Mouse (Mus musculus) ovary, postnatal 36 days (tissue): Measurements from ENCODE around the gene Apba3.
"Not testable (repeated sequence)": the region's sequence is repeated elsewhere in the genome, so short reads cannot be mapped to it uniquely, and the experiment has no call there.

Source experiments
- DNase-seq: peaks from one replicate; pipeline ENCODE4 v3.0.0; 2022; ENCODE audit warnings: low spot score, mixed read lengths

Gene Apba3

DNA sequence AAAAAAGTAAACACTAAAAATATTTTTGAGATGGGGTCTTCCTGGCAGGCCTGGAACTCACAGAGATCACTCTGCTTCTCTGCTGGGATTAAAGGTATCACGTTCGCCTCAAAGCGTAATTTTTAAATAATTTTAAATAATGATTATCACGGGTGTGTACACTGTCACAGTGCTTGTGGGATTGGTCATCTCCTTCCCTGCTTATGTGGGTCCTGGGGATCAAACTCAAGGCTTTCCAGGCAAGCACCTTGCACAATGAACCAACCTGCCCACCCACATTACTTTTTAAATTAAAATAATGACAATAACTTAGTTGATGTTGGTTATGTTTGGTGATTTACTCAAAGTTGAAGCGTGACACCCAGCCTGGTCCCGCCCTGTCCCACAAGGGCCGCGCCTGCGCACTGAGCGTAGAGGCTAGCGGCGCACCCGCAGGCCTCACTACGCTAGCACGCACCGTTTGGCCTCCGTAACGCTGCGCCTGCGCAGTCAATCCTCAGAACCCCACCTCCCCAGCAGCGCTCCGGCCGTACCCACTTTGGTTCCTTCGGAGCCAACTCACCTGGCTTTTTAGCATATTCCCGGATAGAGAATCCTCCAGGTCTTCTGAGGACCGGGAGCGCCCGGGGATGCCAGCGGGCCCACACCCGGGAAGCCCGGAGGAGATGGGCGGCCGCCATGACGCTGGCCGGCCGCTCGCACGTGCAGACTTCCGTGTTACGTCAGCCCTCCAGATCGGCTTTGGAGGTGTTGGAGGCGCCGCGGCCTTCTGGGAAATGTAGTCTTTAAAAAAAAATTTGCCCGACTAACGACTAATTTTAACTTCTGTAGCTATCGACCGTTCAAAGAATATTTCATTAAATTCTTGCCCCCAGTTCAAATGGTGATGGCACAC, at the start of gene Apba3, which contains the start of gene Mrpl54:
Gene Apba3, plus strand, starts transcription at position 750 of the 895 bp plus-strand sequence.
Gene Mrpl54, minus strand, starts transcription at position 724 of the 895 bp plus-strand sequence.
- peak; percentile 97 for DNase-seq

DNA sequence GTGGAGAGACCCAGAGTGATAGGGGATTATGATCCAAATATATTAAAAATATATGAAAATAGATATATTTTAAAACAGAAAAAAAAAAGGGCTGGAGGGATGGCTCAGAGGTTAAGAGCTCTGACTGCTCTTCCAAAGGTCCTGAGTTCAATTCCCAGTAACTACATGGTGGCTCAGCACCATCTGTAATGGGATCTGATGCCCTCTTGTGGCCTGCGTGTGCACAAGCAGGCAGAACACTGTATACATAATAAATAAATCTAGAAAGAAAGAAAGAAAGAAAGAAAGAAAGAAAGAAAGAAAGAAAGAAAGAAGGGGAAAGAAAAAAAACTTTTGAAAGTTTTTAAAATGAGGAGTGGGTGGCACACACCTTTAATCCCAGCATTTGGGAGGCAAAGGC, 49.5 kb upstream of the Apba3 start:
- DNase-seq, result not testable (repeated sequence)

DNA sequence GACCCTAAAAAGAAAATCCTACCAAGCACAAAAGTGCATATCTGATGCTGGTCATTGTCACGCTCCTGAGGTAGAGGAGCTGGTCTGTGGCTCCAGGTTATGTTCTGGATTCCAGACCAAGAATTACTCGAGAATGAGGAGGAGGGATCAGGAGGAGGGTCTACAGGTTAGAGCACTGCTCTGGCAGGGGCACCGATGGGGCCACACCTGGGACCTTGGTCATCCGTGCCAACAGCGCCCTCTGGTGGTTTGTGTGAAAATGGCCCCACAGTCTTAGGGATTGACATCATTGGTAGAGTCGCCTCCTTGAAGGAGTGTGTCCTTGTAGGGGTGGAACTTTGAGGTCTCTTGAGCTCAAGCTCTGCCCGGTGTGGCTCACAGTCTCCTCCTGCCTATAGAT, 48.8 kb upstream of the Apba3 start:
- peak; percentile 58 for DNase-seq

DNA sequence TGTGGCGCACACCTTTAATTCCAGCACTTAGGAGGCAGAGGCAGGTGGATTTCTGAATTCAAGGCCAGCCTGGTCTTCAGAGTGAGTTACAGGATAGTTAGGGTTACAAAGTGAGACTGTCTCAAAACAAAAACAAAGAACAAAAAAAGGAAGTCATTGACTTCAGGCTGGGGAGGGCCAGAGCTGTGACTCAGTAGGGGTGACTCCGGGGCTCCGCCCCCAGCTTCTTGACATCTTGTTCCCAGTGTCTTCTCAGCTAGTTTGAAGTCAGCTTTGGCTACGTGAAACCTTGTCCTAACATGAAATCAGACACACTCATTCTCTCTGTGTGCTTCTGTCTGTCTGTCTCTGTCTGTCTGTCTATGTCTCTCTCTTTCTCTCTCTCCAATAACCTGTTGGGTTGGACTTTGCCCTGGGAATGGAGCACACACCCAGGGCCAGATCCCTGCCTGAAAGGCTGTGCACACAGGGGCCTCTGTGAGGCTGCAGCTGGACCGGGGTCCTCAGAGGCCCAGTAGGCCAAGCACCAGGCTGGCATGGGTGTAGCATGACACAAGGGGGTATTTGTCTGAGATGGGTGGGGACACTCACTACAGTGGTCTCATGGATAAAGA, 45.3 kb upstream of the Apba3 start:
- DNase-seq, result no peak

DNA sequence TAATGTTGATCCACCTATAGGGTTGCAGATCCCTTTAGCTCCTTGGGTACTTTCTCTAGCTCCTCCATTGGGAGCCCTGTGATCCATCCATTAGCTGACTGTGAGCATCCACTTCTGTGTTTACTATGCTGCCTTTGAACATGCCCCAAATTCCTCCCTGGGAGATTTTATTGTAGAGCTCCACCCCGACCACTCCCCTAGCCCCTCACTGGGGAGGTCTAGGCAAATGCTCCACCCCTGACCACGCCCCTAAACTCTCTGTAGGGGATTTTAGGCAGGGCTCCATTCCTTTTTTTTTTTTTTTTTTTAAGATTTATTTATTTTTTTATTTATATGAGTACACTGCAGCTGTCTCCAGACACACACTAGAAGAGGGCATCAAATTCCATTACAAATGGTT, 43.0 kb upstream of the Apba3 start:
- DNase-seq, result not testable (repeated sequence)

DNA sequence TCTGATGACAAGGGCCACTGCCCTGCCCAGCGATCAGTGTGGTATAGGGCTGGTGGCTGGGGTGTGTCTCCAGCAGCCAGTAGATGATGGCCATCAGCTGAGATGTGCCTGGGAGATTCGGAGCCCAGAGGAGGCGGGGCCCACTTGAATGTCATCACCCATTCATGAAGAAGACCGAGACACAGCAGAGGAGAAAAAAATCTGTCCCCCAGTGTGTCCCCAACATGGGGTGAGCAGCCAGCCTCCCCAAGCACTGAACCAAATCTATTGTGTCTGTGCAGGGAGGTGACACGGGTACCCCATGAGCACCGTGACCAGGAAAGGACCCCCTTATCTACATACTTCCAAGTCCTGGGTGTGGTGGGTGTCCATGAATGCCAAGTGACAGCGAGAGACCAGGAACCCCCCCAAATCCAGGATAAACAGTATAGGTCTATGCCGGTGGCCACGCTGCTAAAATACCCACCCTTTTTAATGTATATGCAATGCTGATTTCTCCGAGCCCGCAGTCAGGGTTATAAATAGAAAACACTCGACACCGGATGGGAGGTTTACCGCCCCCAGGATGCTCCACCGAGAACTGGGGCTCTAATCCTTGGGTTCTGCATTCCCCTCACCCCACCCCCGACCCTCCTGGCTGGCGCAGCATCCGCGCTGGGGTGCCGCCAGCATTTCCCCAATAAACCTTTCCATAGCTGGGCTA, 36.9 kb upstream of the Apba3 start:
- no peak for DNase-seq

DNA sequence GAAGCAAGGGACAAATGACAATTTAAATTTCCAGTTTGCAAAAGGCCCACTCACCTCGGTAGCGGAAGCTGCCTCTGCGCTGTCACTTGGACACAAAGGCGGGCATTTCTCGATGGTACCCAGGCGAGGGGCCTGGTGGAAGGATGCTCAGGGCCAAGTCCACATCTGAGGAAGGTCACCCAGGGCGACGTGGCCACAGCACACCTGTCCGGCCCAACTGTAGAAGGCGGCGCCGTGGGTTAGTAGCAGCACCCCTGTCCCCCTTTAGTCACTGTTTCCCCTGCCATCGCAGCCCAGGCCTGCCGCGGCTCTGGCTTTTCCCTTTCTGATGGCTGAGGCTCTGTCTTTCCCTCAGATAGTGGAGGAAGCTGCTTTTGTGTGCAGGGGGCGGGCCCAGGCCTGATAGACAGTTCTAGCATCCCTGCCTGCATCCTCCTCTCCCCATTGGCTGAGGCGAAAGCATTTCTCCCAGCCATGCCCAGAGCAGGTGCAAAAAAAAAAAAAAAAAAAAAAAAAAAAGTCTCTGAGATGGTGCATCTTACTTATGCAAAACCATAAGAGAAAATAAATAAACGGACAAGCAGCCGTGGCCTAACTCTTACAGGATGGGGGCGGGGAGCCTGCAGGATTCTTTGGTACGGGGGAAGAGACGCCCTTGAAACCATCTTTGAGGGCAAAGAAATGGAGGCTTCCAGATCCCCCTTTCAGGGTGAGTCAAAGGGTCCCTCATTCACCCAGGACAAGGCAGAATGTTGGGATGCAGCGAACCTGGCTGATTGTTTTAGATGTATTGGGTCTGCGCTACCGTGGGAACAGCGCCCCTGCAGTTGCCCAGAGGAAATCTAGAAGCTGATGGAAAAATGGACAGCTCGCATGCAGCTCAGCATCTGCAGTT, 36.1 kb upstream of the Apba3 start, which contains the start of gene Atcay:
Gene Atcay, minus strand, starts transcription at position 396 of the 895 bp plus-strand sequence.
- no peak for DNase-seq

DNA sequence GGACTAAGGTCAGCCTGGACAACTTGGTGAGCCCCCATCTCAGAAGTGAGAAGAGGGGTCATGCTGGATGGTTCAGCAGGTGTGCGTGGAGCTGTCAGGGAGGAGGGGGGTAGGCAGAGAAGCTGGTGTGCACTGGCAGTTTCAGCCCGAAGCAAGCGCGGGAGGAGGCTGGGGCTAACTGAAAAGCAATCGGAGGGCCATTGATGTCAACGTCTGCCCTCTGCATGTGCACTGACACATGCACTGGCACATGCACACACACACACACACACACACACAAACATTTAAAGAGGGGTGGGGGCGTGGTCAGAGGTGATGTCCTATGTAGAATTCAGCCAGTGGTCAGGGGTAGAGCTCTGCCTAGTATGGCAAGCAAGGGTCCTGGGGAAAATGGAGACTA, 35.3 kb upstream of the Apba3 start:
- DNase-seq, result no peak

DNA sequence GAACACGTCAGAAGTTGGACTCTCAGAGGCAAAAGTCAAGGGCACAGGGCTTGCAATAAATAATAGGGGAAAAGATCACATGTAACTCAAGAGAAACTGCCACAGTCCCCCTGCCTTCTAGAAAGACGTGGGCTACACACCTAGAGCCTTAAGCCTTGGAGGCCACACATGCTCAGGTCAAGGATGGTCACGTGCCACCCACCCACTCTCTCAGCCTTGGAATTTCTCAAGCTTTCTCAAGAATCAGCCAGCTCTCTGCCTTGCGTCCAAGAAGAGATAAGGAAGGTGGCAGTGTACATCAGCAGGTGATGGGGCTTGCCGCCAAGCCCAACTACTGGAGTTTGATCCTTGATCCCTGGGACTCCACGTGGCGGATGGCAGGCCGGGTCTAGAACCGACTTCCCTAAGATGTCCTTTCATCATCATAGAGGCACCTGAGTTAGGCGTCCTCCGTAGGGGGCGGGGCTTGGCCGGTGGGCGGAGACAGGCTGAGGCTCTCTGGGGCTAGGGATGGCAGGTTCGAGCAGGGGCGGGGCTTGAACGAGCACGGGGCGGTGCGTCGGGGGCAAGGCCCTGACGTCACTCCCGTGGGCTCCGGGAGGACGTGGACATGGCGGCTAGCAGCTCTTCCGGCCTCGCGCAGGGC, 34.1 kb upstream of the Apba3 start, which contains the start of gene Zfr2:
Gene Zfr2, plus strand, starts transcription at position 576 of the 646 bp plus-strand sequence.
- peak; percentile 91 for DNase-seq

DNA sequence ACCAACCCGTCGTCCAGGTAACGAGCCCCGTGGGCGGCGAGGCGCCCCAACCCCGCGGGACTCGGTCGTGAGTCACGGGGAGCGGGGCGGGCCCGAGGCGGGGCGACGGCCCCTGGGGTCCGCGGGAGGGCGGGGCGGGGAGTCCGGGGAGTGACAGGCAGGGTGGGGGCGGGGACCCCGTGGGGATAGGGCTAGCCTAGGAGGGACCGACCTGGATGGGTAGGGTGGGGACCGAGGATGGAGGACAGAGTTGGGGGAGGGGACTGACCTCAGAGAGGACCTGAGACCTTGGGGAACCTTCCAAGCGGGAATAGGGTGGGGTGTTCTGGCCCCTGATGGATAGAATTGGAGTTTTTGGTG, 33.6 kb upstream of the Apba3 start:
- DNase-seq, result no peak

DNA sequence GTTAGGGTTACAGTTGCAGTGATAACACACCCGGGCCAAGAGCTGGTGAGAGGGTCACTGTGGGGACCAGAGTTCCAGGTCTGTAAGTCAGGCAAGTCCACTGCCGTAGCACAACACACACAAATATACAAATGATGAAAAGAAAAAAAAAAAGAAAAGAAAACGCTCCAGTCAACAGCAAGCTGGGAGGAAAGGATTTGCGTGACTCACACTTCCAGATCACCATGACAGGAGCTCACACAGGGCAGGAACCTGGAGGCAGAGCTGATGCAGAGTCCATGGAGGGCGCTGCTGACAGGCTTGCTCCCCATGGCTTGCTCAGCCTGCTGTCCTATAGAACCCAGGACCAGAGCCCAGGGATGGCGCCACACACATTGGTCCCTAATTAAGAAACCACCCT, 32.6 kb upstream of the Apba3 start:
- no peak for DNase-seq

DNA sequence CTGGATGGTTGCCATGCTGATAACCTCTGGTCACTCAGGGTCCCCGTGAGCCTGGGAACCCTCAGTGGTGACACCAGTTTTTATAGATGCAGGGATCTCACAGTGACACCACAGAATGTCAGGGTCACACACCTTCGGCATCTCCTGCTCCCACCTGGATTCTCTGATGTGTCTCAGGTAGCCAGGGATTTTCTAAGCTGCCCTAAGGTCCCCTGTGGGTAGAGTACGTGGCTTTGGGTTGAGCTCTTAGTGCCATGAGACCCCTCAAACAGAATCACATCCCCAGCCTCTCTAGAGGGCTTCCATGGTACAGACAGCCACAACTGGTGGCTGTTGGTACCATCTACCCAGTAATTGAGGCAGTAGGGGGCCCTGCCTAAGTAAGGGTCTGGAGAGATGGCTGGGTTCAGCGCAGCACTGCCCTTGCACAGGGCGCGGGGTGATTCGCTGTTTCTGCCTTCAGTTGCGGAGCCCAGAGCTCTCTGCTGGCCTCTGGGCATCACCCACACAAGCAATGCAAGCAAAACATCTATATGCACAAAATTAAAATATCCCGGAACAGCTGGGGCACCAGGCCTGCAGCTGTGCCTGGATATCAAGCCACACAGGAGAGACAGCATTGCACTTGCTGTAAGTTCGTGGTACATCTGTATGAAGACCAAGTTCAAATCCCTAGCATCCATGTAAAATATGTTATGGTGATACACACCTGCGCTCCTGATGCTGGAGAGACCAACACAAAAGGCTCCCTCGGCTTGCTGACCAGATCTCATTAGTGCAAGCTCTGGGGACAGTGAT, 30.1 kb upstream of the Apba3 start:
- DNase-seq, result no peak

DNA sequence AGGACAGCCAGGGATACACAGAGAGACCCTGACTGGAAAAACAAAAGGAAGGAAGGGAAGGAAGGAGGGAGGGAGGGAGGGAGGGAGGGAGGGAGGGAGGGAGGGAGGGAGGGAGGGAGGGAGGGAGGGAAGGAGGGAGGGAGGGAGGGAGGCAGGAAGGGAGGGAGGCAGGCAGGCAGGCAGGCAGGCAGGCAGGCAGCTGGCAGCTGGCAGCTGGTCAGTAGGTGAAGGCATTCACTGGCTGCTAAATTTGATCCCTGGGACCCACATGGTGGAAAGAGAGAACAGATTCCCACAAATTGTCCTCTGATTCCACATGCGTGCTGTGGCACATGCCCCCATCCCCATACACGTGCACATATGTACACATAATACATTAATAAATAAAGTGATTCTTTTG, 28.1 kb upstream of the Apba3 start:
- DNase-seq, result no peak

DNA sequence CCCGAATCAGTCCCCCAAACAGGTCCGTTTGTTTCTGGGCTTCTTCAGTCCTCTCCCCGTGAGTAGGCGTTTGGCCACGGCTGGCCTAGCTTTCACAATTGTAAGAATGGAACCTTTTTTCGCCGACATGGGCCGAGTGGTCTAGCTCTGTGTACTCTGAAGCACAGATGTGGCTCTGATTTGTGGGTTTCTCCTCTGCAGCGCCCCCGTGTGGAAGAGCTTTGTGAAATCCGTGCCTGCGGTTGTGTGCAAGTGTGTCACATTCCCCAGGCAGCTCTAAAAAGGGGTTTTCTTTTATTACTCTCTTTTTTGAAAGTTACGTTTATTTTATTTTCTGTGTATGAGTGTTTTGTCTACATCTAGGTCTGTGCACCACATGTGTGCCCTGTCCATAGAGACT, 25.9 kb upstream of the Apba3 start:
- DNase-seq, result peak; percentile 57

DNA sequence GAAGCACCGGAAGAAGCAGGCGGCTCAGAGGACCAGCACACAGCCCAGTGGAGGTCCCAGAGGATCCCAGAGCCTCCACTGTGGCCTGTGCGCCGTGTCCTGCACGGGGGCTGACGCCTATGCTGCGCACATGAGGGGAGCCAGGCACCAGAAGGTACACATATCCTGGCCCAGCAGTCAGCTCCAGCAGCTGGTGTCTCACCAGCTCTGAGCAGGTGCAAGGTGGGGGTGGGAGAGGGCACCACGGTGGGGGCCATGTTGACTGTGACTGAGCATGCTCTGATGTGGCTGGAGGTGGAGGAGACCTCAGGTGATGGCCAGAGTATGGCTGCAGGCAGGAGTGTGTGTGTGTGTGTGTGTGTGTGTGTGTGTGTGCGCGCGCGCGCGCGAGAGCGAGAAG, 24.7 kb upstream of the Apba3 start:
- DNase-seq, result no peak

DNA sequence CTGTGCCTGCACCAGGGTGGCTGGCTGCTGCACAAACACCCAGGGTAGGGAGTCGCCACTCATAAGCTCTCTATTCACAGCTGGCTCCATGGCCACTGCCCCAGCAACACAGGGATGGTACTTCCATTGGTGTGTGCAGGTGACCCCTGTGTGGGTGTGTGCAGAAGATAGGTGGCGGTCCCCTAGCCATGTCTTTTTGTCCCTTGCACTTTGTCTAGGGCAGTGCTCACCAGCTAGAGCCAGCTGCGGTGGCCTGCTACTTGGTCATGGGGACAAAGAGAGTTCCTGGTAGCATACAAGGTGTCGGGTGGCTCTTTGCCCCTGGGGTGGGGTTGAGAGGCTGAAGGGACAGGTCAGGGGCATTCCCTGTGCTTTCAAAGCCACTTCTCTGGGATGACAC, 22.6 kb upstream of the Apba3 start:
- DNase-seq, result no peak

DNA sequence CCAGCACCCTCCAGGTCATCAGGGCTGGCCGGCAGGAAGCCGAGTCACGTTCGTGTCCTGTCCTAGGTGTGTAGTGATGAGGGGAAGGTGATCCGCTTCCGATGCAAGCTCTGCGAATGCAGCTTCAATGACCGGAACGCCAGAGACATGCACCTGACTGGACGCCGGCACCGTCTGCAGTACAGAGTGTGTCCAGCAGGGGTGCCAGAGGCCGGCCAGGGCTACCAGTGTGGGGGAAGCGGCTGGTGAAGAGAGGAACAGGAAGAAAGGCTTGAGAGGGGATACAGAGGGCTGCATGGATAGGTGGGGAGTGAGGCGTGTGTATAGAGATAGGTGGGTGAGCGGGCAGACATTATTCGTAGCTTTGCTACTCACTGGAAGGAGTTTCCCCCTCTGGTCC, 22.2 kb upstream of the Apba3 start:
- DNase-seq, result peak; percentile 77

DNA sequence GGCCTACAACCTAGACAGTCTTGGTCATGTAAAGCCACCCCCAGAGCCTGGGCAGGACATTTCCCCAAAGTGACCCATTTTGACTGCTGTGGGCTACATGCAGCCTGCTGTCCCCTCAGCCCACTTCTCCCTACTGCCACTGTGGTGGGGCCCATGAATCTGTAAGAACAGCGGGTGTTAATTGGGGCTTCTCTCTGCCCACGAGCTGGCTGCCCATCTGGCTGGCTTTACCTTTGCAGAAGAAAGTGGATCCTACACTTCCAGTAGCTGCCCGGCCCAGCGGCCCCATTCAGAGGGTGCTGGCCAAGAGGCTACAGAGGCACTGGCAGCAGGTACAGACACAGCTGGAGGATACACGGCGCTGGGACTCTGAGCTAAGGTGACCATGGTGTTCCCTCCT, 21.6 kb upstream of the Apba3 start:
- no peak for DNase-seq

DNA sequence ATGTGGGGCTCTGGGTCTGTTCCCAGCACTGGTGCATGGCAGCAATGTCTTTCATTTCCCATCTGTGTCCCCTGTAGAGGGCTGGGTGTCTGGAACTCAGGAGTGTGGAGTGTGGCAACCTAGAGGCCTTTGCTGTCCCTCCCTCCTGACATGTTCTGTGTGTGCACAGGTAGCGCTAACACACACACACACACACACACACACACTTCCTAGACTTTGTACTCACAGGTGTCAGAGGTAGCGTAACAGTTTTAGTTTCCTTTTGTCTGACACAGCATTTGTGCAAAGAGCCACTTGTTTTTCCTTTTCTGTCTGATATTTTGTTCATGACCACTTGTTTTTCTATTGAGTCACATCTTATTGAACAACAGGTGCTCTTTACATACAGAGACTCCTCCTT, 19.0 kb upstream of the Apba3 start:
- DNase-seq, result no peak

DNA sequence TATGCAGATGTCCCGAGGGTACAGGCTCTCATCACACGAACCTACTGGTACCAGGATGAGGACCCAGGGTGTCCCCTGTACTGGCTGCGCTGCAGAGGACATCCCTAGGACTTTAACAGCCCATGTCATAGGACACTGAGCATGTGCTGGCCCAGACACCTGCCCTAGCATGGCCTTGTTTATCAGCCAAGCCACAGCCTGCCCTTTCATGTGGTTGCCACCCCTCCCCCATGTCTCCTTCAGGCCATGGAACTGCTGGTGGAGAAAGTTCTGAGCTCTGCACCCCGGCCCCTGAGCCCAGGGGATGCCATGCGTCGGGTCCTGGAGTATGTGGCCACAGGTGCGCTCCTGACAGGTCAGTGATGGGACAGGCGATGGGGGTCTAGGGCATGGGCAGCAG, 17.3 kb upstream of the Apba3 start:
- DNase-seq, result no peak
